Mouse (Mus musculus) testis, adult 2 months (tissue): ENCODE data around the gene Exoc2.

Source experiments
- CTCF ChIP-seq: fragments of 200-500 bp; IDR thresholded peaks from 2 replicates; pipeline ENCODE4 v1.5.1; 2012; ENCODE audit warnings: low read depth, mild to moderate bottlenecking, inconsistent platforms, low read length, moderate library complexity; ENCODE audit not compliant: control insufficient read depth, insufficient read depth, insufficient replicate concordance
- POLR2A ChIP-seq: fragments of 200-500 bp; IDR thresholded peaks from 2 replicates; pipeline ENCODE4 v1.6.1; 2012; ENCODE audit warnings: low read depth, mild to moderate bottlenecking, inconsistent platforms, low read length, moderate library complexity; ENCODE audit not compliant: control insufficient read depth

GRCm38 (mm10) chr13:30776021-30776420, 197.9 kb downstream of the Exoc2 start:
- no peak for TF ChIP-seq POLR2A
- no peak for TF ChIP-seq CTCF
